In genomic region chr6:147664339-147664738, GRCm38 (mm10) we compare ENCODE assay signal across 8 mouse cellular contexts.
DNase-seq lines count a peak whose midpoint lies in the region; ATAC-seq and TF ChIP-seq lines count a peak whose summit lies in the region.

No protein-coding gene starts in this region.

- no peaks in the 10 kb centered on the region for H3K36me3 ChIP-seq in forebrain, embryonic 14.5 days (ENCODE audit: control insufficient read depth, insufficient read depth, low read length)
- H3K36me3 ChIP-seq in forebrain, embryonic 15.5 days: no peaks in the 10 kb centered on the region
- H3K36me3 ChIP-seq in liver, embryonic 14.5 days (replicated peaks; ENCODE audit: control insufficient read depth, insufficient read depth, low read depth): no peaks in the 10 kb centered on the region
- no peaks in the 10 kb centered on the region for H3K36me3 ChIP-seq in splenic B cell, adult 2 months (ENCODE audit: control insufficient read depth, insufficient read depth, low read length, poor library complexity, severe bottlenecking)

- peak; percentile 31; the same call in 1 of the 2 replicates for TF ChIP-seq CTCF in bone marrow, adult 2 months (IDR thresholded peaks at IDR 0.05; ENCODE audit: control insufficient read depth, insufficient read depth, low read length)
- TF ChIP-seq CTCF in liver, embryonic 14.5 days (IDR thresholded peaks at IDR 0.05; ENCODE audit: low read depth): peak; percentile 63

- no peak for ATAC-seq in forebrain, embryonic 14.5 days
- ATAC-seq in forebrain, embryonic 15.5 days (replicated peaks): no peak
- no peak for ATAC-seq in liver, embryonic 14.5 days (ENCODE audit: insufficient read depth)

- no peaks in the 10 kb centered on the region for H3K27me3 ChIP-seq in forebrain, embryonic 14.5 days (replicated peaks; ENCODE audit: control insufficient read depth, insufficient read depth, low read length)
- H3K27me3 ChIP-seq in forebrain, embryonic 15.5 days: no peaks in the 10 kb centered on the region
- no peaks in the 10 kb centered on the region for H3K27me3 ChIP-seq in liver, embryonic 14.5 days (ENCODE audit: control insufficient read depth, insufficient read depth, low read length)
- no peaks in the 10 kb centered on the region for H3K27me3 ChIP-seq in splenic B cell, adult 2 months (ENCODE audit: control insufficient read depth, insufficient read depth, low read length, poor library complexity, severe bottlenecking)

- H3K4me3 ChIP-seq in forebrain, embryonic 14.5 days (ENCODE audit: low read depth, low read length): no peak overlapping the region
- H3K4me3 ChIP-seq in forebrain, embryonic 15.5 days: no peak overlapping the region
- H3K4me3 ChIP-seq in bone marrow, adult 2 months (replicated peaks; ENCODE audit: control insufficient read depth, low read depth, low read length): no peak overlapping the region
- no peak overlapping the region for H3K4me3 ChIP-seq in liver, embryonic 14.5 days (ENCODE audit: insufficient read depth in 1 of 2, low read depth in 2 of 2, low read length in 2 of 2)

- DNase-seq in forebrain, embryonic 14.5 days (ENCODE audit: low spot score): peak; percentile 49
- peak; percentile 19 for DNase-seq in ovary, postnatal 14 days (ENCODE audit: low spot score)
- DNase-seq in ovary, postnatal 10 days (ENCODE audit: low spot score): no peak
- DNase-seq in gastrocnemius, postnatal 10 days: peak; percentile 60
- peak; percentile 11 to 24 (median 19) for DNase-seq in liver, embryonic 14.5 days (ENCODE audit: low read depth in 3 of 3, low spot score in 3 of 3)
- peak; percentile 8 for DNase-seq in splenic B cell, adult 2 months (ENCODE audit: low read depth, low spot score)

- TF ChIP-seq EP300 in liver, embryonic 14.5 days (IDR thresholded peaks at IDR 0.05; ENCODE audit: low read depth): no peak

- no peaks in the 10 kb centered on the region for H3K4me1 ChIP-seq in forebrain, embryonic 14.5 days (ENCODE audit: control insufficient read depth, insufficient read depth, low read length)
- H3K4me1 ChIP-seq in forebrain, embryonic 15.5 days: no peaks in the 10 kb centered on the region
- no peaks in the 10 kb centered on the region for H3K4me1 ChIP-seq in bone marrow, adult 2 months (ENCODE audit: control insufficient read depth, insufficient read depth, low read length)
- H3K4me1 ChIP-seq in liver, embryonic 14.5 days (replicated peaks; ENCODE audit: control insufficient read depth in 2 of 2, insufficient read depth in 2 of 2, low read length in 1 of 2): no peaks in the 10 kb centered on the region

- no peak overlapping the region for H3K9ac ChIP-seq in forebrain, embryonic 14.5 days (ENCODE audit: low read length)
- H3K9ac ChIP-seq in forebrain, embryonic 15.5 days (replicated peaks): no peak overlapping the region
- H3K9ac ChIP-seq in liver, embryonic 14.5 days (replicated peaks): no peak overlapping the region

- H3K27ac ChIP-seq in forebrain, embryonic 14.5 days (ENCODE audit: low read depth, low read length): no peak overlapping the region
- H3K27ac ChIP-seq in forebrain, embryonic 15.5 days (replicated peaks): no peak overlapping the region
- no peak overlapping the region for H3K27ac ChIP-seq in bone marrow, adult 2 months (ENCODE audit: control insufficient read depth, insufficient read depth, low read depth, low read length, poor library complexity)
- H3K27ac ChIP-seq in liver, embryonic 14.5 days: no peak overlapping the region

- WGBS in forebrain, embryonic 14.5 days: 49% methylated on average over 3 of the region's 3 CpGs
- WGBS in forebrain, embryonic 15.5 days: 56% methylated on average over 3 of the region's 3 CpGs
- WGBS in bone marrow, adult 2 months: 23% methylated on average over 3 of the region's 3 CpGs
- WGBS in liver, embryonic 14.5 days (ENCODE audit: insufficient replicate concordance): 28% methylated on average over 3 of the region's 3 CpGs

- no peak for TF ChIP-seq POLR2A in bone marrow, adult 2 months (IDR thresholded peaks at IDR 0.05; ENCODE audit: borderline replicate concordance, control insufficient read depth, low read depth, low read length)

- H3K9me3 ChIP-seq in forebrain, embryonic 14.5 days (replicated peaks; ENCODE audit: control insufficient read depth, low read length): no peaks in the 10 kb centered on the region
- no peaks in the 10 kb centered on the region for H3K9me3 ChIP-seq in forebrain, embryonic 15.5 days
- no peaks in the 10 kb centered on the region for H3K9me3 ChIP-seq in liver, embryonic 14.5 days (ENCODE audit: control insufficient read depth, low read length)

- H3K4me2 ChIP-seq in forebrain, embryonic 14.5 days (ENCODE audit: low read length): no peak overlapping the region
- no peak overlapping the region for H3K4me2 ChIP-seq in forebrain, embryonic 15.5 days (replicated peaks)
- H3K4me2 ChIP-seq in liver, embryonic 14.5 days (ENCODE audit: low read depth): no peak overlapping the region
